Mouse (Mus musculus) liver, embryonic 14.5 days (tissue): ENCODE data around the gene Apob. TPM values are rescaled to one million over a fixed set of nuclear protein-coding genes. Genes with fewer than 3 reads are reported as not detected.

Experiments
- ATAC-seq: fragments of 200-750 bp; cut with Nextera tagmentation; 2 replicates; pipeline ENCODE4 v1.8.0; 2017; ENCODE audit warnings: moderate number of reproducible peaks, mild to moderate bottlenecking, moderate library complexity; ENCODE audit not compliant: insufficient read depth
- DNase-seq, 3 experiments: peaks; one replicate each; pipeline ENCODE4 v3.0.0-alpha.2; 2012 to 2013; ENCODE audit warnings: low read depth in 3 of 3, low spot score in 3 of 3
- H3K27ac ChIP-seq: fragments of 300-500 bp; sonication (generic); 2 replicates; pipeline ENCODE4 v1.5.1; 2014; ENCODE audit warnings: moderate library complexity, mild to moderate bottlenecking, control low read depth, inconsistent platforms
- H3K27me3 ChIP-seq: fragments of 300-500 bp; sonication (generic); 2 replicates; pipeline ENCODE4 v1.6.1; 2014; ENCODE audit warnings: mild to moderate bottlenecking, low read length, moderate library complexity; ENCODE audit not compliant: control insufficient read depth, insufficient read depth
- H3K36me3 ChIP-seq: fragments of 300-500 bp; sonication (generic); replicated peaks from 2 replicates; pipeline ENCODE4 v1.6.1; 2014; ENCODE audit warnings: low read depth; ENCODE audit not compliant: control insufficient read depth, insufficient read depth
- H3K4me1 ChIP-seq, 2 experiments: fragments of 200-500 bp in 1 of 2; fragments of 300-500 bp in 1 of 2; sonication (generic) in 1 of 2; replicated peaks; 2 replicates each; pipeline ENCODE4 v1.6.1; 2012 to 2014; ENCODE audit warnings: antibody characterized with exemption in 1 of 2, inconsistent platforms in 1 of 2, low read length in 1 of 2; ENCODE audit not compliant: control insufficient read depth in 2 of 2, insufficient read depth in 2 of 2
- H3K4me2 ChIP-seq: fragments of 300-500 bp; sonication (generic); 2 replicates; pipeline ENCODE4 v1.6.1; 2014; ENCODE audit warnings: low read depth, mild to moderate bottlenecking, control low read depth, moderate library complexity
- H3K4me3 ChIP-seq, 2 experiments: fragments of 200-500 bp in 1 of 2; fragments of 300-500 bp in 1 of 2; sonication (generic) in 1 of 2; 2 replicates each; pipeline ENCODE4 v1.5.1; 2012 to 2014; ENCODE audit warnings: low read depth in 2 of 2, low read length in 2 of 2, mild to moderate bottlenecking in 2 of 2, control low read depth in 1 of 2, inconsistent platforms in 1 of 2, moderate library complexity in 1 of 2; ENCODE audit not compliant: insufficient read depth in 1 of 2
- H3K9ac ChIP-seq: fragments of 300-500 bp; sonication (generic); replicated peaks from 2 replicates; pipeline ENCODE4 v1.6.1; 2014; ENCODE audit warnings: mild to moderate bottlenecking, control low read depth, moderate library complexity
- H3K9me3 ChIP-seq: fragments of 300-500 bp; sonication (generic); 2 replicates; pipeline ENCODE4 v1.6.1; 2016; ENCODE audit warnings: low read length, mixed read lengths; ENCODE audit not compliant: control insufficient read depth
- CTCF ChIP-seq: IDR thresholded peaks from 2 replicates; pipeline ENCODE4 v1.5.1; 2016; ENCODE audit warnings: antibody characterized with exemption, low read depth, control low read depth
- EP300 ChIP-seq: IDR thresholded peaks from 2 replicates; pipeline ENCODE4 v1.6.1; 2016; ENCODE audit warnings: antibody characterized with exemption, low read depth
- WGBS: fragments of 180-500 bp; shearing (Covaris S2); extraction: QIAGEN DNeasy Blood & Tissue Kit; methylation state at CpG from one replicate; pipeline ENCODE4 v1.1.7; 2014; ENCODE audit not compliant: insufficient replicate concordance; 5-methylcytosine and 5-hydroxymethylcytosine counted together
- polyA plus RNA-seq, 2 experiments: library from polyadenylated mRNA; depleted of rRNA in 1 of 2; stranded (reverse) in 1 of 2; unstranded in 1 of 2; fragments of >200 nt; fragmentation: Nextera tagmentation in 1 of 2; extraction: Ambion mirVana in 1 of 2; gene quantifications; 2 replicates each; pipeline versions ENCODE4 v1.2.1 to v1.2.3; 2012 to 2014

Apob gene
- polyA plus RNA-seq, 2 experiments = 94.4 to 112 TPM

DNA sequence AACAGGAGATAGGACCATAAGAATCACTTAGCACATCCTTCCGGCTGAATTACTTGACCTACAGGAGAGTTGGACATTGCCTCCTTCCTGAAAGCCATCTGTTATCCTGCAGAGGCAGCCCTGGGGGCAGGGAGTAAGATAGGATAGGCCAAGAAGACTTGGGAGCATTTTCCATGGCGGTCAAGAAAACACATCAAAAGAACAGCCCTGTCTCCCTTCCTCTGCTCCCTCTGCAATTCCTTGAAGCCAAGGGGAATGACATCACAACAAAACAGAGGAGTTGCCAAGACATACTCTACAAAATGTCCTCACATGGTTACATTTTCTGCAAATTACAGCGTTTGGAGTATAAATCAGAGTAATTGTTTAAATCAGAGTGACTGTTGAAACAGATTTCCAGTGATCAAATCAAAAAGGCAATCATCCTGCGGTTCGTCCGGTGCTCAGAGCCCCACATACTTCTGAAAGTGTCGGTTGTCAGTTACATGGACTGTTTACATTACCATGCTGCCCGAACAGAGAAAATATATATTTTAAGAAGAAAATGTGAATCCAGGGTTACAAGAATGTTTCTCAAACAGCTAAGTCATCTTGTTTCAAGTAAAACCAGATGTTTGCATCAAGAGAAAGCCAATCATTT is 78.7 kb downstream of the Apob start:
- H3K4me2 ChIP-seq = no peak overlapping the region
- H3K9ac ChIP-seq = no peak overlapping the region
- H3K27me3 ChIP-seq = no peaks in the 10 kb centered on the region
- H3K9me3 ChIP-seq = no peaks in the 10 kb centered on the region
- no peaks in the 10 kb centered on the region for H3K36me3 ChIP-seq
- no peak overlapping the region for H3K27ac ChIP-seq
- TF ChIP-seq CTCF = no peak
- TF ChIP-seq EP300 = no peak
- H3K4me3 ChIP-seq = no peak overlapping the region
- DNase-seq (no peak), ATAC-seq (no peak)
- WGBS = 68% methylated on average over 8 of the region's 8 CpGs
- no peaks in the 10 kb centered on the region for H3K4me1 ChIP-seq

DNA sequence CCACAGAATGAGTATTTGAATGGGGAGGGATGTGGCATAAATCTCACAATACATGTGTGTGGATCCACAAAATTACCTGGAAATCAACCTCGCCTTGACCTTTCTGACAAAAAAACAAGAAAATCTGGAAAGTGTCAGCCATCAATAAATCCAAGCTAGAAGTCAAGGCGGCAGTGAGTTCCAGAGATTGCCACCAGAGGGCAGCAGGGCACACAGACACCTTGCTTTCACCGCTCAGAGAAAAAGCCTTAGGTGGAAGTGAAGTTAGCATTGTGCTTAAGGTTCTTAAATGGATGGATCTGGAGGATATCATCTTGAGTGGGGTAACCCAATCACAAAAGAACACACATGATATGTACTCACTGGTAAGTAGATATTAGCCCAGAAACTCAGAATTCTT is 82.1 kb downstream of the Apob start:
- H3K9me3 ChIP-seq = no peaks in the 10 kb centered on the region
- H3K4me1 ChIP-seq = no peaks in the 10 kb centered on the region
- no peaks in the 10 kb centered on the region for H3K36me3 ChIP-seq
- TF ChIP-seq EP300 (no peak), CTCF (peak; percentile 80)
- DNase-seq (peak in 2 of 3 experiments; percentile 0 to 7), ATAC-seq (no peak)
- H3K4me2 ChIP-seq = no peak overlapping the region
- H3K27ac ChIP-seq = no peak overlapping the region
- WGBS = 7% methylated on average over 3 of the region's 3 CpGs
- H3K9ac ChIP-seq = no peak overlapping the region
- no peak overlapping the region for H3K4me3 ChIP-seq
- H3K27me3 ChIP-seq = no peaks in the 10 kb centered on the region

DNA sequence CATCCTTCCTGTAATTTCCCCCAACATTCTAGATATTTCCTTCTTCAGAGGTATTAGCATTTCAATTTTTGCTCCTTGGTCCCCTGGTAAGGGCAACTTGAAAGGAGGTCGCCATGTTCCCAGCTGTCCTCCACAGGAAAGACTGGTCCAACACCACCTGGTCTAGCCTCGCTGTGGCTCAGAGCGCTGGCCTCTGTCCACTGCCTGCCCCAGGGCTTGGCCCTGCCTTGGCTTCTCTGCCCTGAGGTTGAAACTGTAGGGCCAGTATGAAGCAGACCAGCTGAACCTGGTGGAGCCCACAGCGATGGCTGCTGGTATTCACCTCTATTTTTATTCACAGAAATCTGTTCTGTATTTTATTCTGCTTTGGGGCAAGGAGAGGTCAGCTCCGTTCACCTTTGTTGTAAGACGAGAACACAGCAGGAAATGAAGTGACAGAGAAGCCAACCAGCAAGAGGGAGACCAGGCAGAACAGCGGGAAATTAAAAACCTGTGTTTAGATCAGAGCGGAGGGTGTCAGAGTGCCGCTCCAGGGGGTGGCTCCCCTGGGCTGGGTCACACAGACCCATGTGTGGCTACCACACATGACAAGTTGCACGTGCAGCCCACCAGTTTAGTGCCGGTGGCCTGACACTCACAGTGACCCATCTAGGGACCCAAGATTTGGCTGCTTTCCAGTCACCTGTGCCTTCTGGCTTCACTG is 86.1 kb downstream of the Apob start:
- H3K9me3 ChIP-seq = no peaks in the 10 kb centered on the region
- H3K27ac ChIP-seq = no peak overlapping the region
- no peaks in the 10 kb centered on the region for H3K4me1 ChIP-seq
- no peak overlapping the region for H3K4me3 ChIP-seq
- 53% methylated on average over 11 of the region's 11 CpGs for WGBS
- ATAC-seq (no peak), DNase-seq (no peak)
- TF ChIP-seq CTCF = no peak
- TF ChIP-seq EP300 = no peak
- no peak overlapping the region for H3K4me2 ChIP-seq
- no peak overlapping the region for H3K9ac ChIP-seq
- H3K27me3 ChIP-seq = no peaks in the 10 kb centered on the region
- H3K36me3 ChIP-seq = no peaks in the 10 kb centered on the region

Other genes starting within 250 kb of the Apob start
- 10.4 and 13.3 TPM in 2 replicates for gene Ldah, start 230.5 kb downstream of the Apob start, polyA plus RNA-seq (2012; rRNA removed)
- 21.2 and 22.4 TPM in 2 replicates for gene Ldah, start 230.5 kb downstream of the Apob start, polyA plus RNA-seq (2014; fragmentation: Nextera tagmentation; extraction: Ambion mirVana)